Mouse (Mus musculus): Measurements from ENCODE around the gene Helz. TPM values are rescaled to one million over a fixed set of nuclear protein-coding genes. Genes with fewer than 3 reads are reported as not detected.

Helz gene
- polyA plus RNA-seq, 1 experiment = 16.4 TPM

DNA sequence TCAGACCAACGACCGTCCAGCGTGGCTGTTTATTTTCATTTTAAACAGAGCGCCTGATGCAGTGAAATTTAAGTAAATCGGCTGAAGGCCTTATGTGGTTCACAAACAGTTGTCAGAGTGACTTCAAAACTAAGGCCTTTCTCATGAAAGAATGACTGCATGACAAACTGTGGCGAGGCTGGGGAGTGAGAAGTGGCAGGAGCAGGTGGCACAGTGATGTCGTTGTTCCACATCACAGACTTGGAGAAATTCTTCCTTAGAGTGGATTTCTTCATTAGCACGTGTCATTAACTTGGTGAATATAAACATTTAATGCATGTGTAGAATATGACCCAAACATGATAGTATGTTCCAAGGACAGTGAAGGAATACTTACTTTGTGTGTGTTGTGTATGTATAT, 104.4 kb downstream of the Helz start:
- no peak for TF ChIP-seq POLR2A (IDR thresholded peaks at IDR 0.05; ENCODE audit: borderline replicate concordance, extremely low read depth, insufficient read depth, insufficient read length, poor library complexity, severe bottlenecking)
- no peak for TF ChIP-seq CTCF (IDR thresholded peaks at IDR 0.05; ENCODE audit: borderline replicate concordance, extremely low read depth, insufficient read depth, insufficient read length)

DNA sequence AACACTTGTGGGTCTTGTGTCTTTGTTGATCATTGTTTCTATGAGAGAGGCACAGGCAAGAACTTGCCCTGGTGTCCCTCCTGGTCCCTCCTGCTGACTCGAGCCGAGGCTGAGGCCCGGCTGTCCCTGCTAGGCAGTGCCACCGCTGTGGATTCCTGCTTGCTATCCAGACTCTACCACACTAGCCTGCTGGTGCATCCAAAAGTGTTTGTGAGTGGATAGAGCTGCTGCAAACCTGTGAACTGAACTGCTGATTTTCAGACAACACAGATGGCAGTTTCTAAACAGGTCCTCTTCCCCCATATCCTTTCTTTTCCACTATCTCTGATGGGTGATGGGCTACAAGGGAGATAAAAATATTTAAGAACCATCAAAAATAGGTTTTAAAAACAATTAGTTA, 107.8 kb downstream of the Helz start:
- DNase-seq (ENCODE audit: low read depth) = no peak
- TF ChIP-seq POLR2A (IDR thresholded peaks at IDR 0.05; ENCODE audit: borderline replicate concordance, extremely low read depth, insufficient read depth, insufficient read length, poor library complexity, severe bottlenecking) = no peak

More for the DNA sequence above, 104.4 kb downstream of the Helz start:
- DNase-seq (ENCODE audit: low read depth) = peak; percentile 22

DNA sequence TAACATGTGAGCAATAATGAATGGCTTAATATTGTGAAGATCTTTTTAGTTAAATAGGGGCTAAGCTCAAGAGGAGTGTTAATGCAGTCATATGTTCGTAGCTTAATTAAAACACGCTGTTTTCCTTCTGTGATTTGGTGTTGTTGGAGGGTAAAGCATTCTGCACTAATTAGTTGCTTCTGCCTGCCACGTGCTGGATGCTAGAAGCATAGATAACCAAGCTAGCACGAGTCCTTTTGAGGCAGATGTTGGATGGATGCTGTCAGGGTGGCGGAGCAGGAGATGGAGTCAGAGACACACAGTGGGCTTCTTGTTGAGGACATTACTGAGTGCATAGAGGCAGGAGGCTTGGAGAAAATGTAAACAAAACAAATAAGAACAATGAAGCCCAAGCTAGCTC, 109.4 kb downstream of the Helz start:
- DNase-seq (ENCODE audit: low read depth) = peak; percentile 57
- TF ChIP-seq CTCF (IDR thresholded peaks at IDR 0.05; ENCODE audit: borderline replicate concordance, extremely low read depth, insufficient read depth, insufficient read length) (no peak), POLR2A (IDR thresholded peaks at IDR 0.05; ENCODE audit: borderline replicate concordance, extremely low read depth, insufficient read depth, insufficient read length, poor library complexity, severe bottlenecking) (no peak)

DNA sequence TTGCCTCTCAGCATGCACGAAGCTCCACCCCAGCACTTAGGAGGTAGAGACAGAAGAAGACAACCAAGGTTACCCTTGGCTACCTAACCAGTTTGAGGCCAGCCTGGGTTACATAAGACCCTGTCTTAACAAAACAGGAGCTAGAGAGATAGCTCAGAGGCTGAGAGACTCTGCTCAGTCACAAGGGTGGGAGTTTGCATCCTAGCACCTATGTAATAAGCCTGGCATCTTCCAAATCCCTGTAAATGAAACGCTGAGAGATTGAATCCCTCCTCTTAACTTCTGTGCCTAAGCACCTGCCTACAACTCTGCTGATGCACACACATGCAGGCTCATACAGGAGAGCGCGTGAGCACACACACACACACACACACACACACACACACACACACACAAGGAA, 112.7 kb downstream of the Helz start:
- TF ChIP-seq CTCF (IDR thresholded peaks at IDR 0.05; ENCODE audit: borderline replicate concordance, extremely low read depth, insufficient read depth, insufficient read length) = no peak
- no peak for TF ChIP-seq POLR2A (IDR thresholded peaks at IDR 0.05; ENCODE audit: borderline replicate concordance, extremely low read depth, insufficient read depth, insufficient read length, poor library complexity, severe bottlenecking)
- DNase-seq (ENCODE audit: low read depth) = no peak

DNA sequence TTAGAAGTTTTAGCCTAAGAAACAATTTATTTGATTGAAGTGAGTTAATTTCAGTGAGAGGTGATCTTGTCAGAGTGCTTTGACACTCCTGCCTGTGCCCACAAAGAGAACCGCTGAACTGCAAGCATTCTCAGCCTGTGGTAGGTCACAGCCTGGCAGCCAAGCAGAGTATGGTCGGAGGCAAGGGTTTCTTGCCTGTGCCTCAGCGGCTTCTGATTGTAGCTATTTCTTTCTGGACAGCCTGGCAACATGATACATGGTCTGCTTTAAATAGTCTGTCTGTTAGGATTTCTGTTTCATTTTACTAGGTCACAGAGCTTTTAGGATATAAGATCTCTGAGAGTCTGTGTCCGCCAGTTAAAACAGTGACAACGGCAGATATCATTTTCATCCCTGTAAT, 114.9 kb downstream of the Helz start:
- TF ChIP-seq POLR2A (IDR thresholded peaks at IDR 0.05; ENCODE audit: borderline replicate concordance, extremely low read depth, insufficient read depth, insufficient read length, poor library complexity, severe bottlenecking) = no peak
- TF ChIP-seq CTCF (IDR thresholded peaks at IDR 0.05; ENCODE audit: borderline replicate concordance, extremely low read depth, insufficient read depth, insufficient read length) = no peak

DNA sequence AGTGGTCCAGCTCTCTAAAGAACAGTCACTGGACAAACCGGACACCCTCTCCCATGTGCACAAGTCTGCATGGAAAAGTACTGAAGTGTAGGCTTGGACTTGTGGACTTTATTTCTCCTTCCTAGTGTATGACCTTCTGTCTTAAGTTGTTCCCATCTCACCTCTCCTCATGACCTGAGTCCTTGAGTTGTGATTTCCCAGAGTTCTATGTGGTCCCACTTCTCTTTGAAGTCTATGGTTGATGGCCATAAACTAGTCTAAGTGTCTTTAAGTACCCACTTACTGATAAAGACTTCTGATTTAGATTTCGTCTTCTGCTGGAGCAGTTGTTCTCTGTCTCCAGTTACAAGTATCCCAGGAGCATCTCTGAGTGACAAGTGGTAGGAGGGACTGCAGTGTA, 119.8 kb downstream of the Helz start:
- no peak for DNase-seq (ENCODE audit: low read depth)
- TF ChIP-seq CTCF (IDR thresholded peaks at IDR 0.05; ENCODE audit: borderline replicate concordance, extremely low read depth, insufficient read depth, insufficient read length) = no peak
- no peak for TF ChIP-seq POLR2A (IDR thresholded peaks at IDR 0.05; ENCODE audit: borderline replicate concordance, extremely low read depth, insufficient read depth, insufficient read length, poor library complexity, severe bottlenecking)

More for the DNA sequence above, 114.9 kb downstream of the Helz start:
- no peak for DNase-seq (ENCODE audit: low read depth)

DNA sequence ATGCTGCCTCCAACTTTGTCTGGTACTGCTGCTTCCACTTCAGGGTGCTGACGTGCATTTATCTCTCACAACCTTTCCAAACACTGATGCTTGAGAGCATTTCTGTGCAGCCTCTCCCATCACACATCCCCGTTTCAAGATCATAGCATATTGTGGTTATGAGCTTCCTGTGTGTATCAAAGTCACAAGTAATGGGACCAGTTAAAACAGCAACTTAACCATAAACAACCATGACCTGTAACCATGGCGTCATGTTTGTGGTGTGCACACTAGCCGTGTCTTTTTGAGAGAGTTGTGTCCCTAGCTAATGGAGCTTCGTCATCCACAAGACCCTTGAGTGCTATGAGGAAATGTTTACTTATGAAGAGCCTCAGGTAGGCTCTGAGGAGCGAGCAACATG, 120.5 kb downstream of the Helz start:
- no peak for TF ChIP-seq POLR2A (IDR thresholded peaks at IDR 0.05; ENCODE audit: borderline replicate concordance, extremely low read depth, insufficient read depth, insufficient read length, poor library complexity, severe bottlenecking)
- TF ChIP-seq CTCF (IDR thresholded peaks at IDR 0.05; ENCODE audit: borderline replicate concordance, extremely low read depth, insufficient read depth, insufficient read length) = no peak
- no peak for DNase-seq (ENCODE audit: low read depth)

DNA sequence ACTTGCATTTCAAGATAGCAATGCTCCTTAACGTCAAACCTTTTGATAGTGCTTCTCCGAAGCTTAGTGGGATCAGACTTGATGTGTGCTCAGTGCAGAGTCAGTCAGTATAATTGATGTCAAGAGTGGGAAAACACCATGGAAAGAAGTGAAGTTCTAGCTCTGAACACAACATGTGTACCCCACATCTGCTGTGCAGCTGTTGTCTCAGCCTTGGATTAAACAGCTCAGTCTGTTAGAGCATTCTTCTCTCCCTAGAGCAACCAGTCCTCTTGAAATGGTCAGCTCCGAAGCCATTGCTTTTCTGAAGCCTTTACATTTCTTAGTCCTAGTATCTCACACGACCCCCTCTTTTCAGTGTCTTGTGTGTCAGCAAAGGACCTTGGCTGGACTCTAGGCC, 121.2 kb downstream of the Helz start:
- TF ChIP-seq CTCF (IDR thresholded peaks at IDR 0.05; ENCODE audit: borderline replicate concordance, extremely low read depth, insufficient read depth, insufficient read length) (no peak), POLR2A (IDR thresholded peaks at IDR 0.05; ENCODE audit: borderline replicate concordance, extremely low read depth, insufficient read depth, insufficient read length, poor library complexity, severe bottlenecking) (no peak)
- no peak for DNase-seq (ENCODE audit: low read depth)

DNA sequence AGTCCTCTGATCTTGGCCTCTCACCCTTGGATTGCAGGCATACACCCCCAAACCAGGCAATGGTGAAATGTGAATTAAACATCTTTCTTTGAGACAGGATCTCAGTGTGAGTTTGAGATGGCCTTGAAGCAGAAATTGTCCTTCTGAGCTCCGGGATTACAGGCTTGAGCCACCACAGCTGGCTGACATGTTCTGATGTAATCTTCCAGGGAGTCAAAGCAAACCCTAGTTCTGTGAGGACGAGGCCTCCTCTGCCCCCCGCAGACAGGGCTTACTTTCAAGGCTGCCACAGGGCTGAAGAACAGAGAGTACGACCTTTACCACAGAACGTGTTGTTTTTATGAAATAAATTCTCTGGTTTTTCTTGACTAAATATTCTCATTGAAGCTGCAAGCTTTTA, 126.3 kb downstream of the Helz start:
- DNase-seq (ENCODE audit: low read depth) = no peak
- no peak for TF ChIP-seq POLR2A (IDR thresholded peaks at IDR 0.05; ENCODE audit: borderline replicate concordance, extremely low read depth, insufficient read depth, insufficient read length, poor library complexity, severe bottlenecking)
- no peak for TF ChIP-seq CTCF (IDR thresholded peaks at IDR 0.05; ENCODE audit: borderline replicate concordance, extremely low read depth, insufficient read depth, insufficient read length)

DNA sequence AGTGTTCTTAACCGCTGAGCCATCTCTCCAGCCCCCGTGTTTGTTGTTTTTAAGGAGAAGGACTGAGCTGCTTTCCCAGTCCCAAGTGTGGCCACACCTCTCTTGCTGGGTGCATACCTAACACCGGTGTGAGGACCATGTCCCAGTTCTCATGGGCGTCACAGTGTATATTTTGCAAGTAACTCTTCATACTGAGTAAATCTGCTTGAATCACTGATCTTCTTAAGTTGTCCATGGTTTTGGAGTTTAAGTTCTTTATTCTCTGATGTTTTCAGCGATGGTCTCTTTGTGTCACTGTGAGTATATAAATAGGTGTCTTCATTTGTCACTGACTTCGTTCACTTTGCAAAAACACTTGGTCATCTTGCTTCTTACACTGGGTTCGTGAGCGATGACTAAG, 126.9 kb downstream of the Helz start:
- DNase-seq (ENCODE audit: low read depth) = no peak
- no peak for TF ChIP-seq CTCF (IDR thresholded peaks at IDR 0.05; ENCODE audit: borderline replicate concordance, extremely low read depth, insufficient read depth, insufficient read length)
- no peak for TF ChIP-seq POLR2A (IDR thresholded peaks at IDR 0.05; ENCODE audit: borderline replicate concordance, extremely low read depth, insufficient read depth, insufficient read length, poor library complexity, severe bottlenecking)

DNA sequence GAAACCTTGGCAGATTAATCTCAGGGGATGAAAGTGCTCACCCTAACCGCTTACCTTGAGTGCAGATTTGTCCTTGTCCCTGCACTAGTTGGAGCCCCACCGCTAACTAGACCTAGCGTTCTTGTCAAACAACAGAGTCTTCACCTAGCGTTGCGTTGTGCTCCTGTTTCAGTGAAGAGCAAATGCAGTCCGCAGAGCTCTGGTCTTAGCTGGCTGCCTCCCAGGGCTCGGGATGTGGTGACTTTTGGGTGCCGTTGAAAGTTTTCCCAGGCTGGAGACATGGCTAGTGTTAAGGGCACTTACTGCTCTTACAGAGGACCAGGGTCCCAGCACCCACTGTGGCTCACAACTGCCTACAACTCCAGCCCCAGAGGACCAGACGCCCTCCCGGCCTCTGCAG, 127.5 kb downstream of the Helz start:
- TF ChIP-seq CTCF (IDR thresholded peaks at IDR 0.05; ENCODE audit: borderline replicate concordance, extremely low read depth, insufficient read depth, insufficient read length) (no peak), POLR2A (IDR thresholded peaks at IDR 0.05; ENCODE audit: borderline replicate concordance, extremely low read depth, insufficient read depth, insufficient read length, poor library complexity, severe bottlenecking) (no peak)
- DNase-seq (ENCODE audit: low read depth) = no peak

DNA sequence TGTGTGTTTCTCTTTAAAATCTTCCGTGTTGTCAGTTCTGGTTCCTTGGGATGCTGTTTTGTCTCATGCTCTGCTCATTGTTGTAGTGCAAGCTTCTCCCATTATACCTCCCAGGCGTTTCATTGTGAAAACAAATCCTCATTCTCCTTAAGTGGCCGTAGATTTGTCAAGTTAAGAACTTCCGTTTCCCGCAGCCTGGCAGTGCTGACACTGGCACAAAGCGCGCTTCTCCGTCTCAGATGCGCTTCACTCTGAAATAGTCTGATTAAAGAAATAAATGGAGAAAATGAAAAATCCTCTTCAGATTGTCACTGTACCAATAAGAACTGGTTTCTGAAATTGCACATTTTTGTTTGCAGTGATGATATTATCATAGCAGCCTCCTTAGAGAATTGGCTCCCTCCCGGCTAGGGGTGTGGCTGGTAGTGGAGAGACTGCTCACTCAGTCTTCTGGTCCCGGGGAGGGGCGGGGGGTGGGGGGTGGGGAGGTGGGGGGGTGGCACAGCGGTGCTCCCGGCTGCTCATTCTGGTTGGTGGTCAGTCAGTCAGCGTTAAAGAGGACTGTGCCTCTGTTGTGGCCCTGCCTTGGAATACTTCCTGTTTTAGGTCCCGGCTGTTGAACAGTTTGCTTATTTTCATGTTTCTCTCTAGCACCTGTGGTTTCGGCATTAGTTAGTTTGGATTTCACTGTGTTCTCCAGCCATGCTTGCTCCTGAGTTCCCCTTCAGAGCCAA, 128.6 kb downstream of the Helz start:
- TF ChIP-seq POLR2A (IDR thresholded peaks at IDR 0.05; ENCODE audit: borderline replicate concordance, extremely low read depth, insufficient read depth, insufficient read length, poor library complexity, severe bottlenecking) (no peak), CTCF (IDR thresholded peaks at IDR 0.05; ENCODE audit: borderline replicate concordance, extremely low read depth, insufficient read depth, insufficient read length) (no peak)
- DNase-seq (ENCODE audit: low read depth) = peak; percentile 58

Measured in brain, embryonic 14.5 days (tissue).